In the genomic region with DNA sequence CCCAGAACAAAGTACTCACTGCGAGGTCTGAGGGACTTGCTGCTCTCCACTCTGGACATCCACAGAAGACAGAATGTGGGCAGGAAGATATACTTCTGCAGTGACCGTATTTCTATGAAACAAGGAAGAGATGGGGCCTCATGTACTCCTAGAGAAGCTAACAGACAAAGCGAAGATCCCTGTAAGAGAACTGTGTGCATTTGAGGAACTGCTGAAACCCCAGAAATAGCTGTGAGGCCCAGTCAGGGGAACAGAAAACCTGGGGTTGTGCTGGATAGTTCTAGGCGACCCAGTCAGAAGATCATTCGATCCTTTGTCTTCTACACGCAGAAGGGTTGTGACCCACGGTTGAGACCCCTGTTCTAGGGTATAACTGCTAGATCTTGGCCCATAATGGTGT, we compare ENCODE assay signal across 24 mouse cellular contexts.
DNase-seq lines count a peak whose midpoint lies in the region; ATAC-seq and TF ChIP-seq lines count a peak whose summit lies in the region.
"Had no signal": no experiment of that assay in that cellular context is flagged by ENCODE, and none has a peak within 500 bp of the region (broad histone marks: within the 10 kb centered on the region; RNA-seq: fewer than 3 reads in every experiment).

No protein-coding gene starts in this region.

- H3K4me1 ChIP-seq in CH12.LX (ENCODE audit: control insufficient read depth in 1 of 2, insufficient read depth in 2 of 2): peaks cover 0 to 20% of the 10 kb centered on the region in 2 experiments; a peak in 2 of 4 replicates
- H3K4me1 ChIP-seq in MEL (ENCODE audit: control insufficient read depth in 1 of 2, insufficient read depth in 2 of 2, low read length in 2 of 2): no peaks in the 10 kb centered on the region
- peaks cover 3% of the 10 kb centered on the region for H3K4me1 ChIP-seq in forebrain, embryonic 14.5 days (ENCODE audit: control insufficient read depth, insufficient read depth, low read length)
- H3K4me1 ChIP-seq: embryonic facial prominence, embryonic 12.5 days; midbrain, embryonic 12.5 days had no signal

- H3K4me2 ChIP-seq in CH12.LX (ENCODE audit: insufficient read depth, low read depth, poor library complexity, severe bottlenecking): no peak overlapping the region
- H3K4me2 ChIP-seq in forebrain, embryonic 14.5 days (ENCODE audit: low read length): no peak overlapping the region
- H3K4me2 ChIP-seq: embryonic facial prominence, embryonic 12.5 days; heart, embryonic 15.5 days; limb, embryonic 12.5 days; midbrain, embryonic 12.5 days had no signal

- dilution Hi-C loops in CH12.LX (cut with MboI; ENCODE audit: extremely low pct_ligation_motif_present, extremely low pct_unique_long_range_greater_than_20kb, low sequenced_read_pairs): no loop called here

- no peak for TF ChIP-seq POLR2A in CH12.LX (IDR thresholded peaks at IDR 0.05; ENCODE audit: low read depth, low read length)
- TF ChIP-seq POLR2A in MEL (IDR thresholded peaks at IDR 0.05; ENCODE audit: control insufficient read depth in 1 of 2, insufficient read depth in 1 of 2, low read depth in 1 of 2, low read length in 2 of 2, poor library complexity in 1 of 2): no peak

- TF ChIP-seq EP300 in CH12.LX (IDR thresholded peaks at IDR 0.05; ENCODE audit: low read length) (no peak), MEL (IDR thresholded peaks at IDR 0.05; ENCODE audit: low read depth in 1 of 2, low read length in 2 of 2) (no peak)

- H3K9me3 ChIP-seq in CH12.LX (replicated peaks; ENCODE audit: low read length): no peaks in the 10 kb centered on the region
- H3K9me3 ChIP-seq in MEL (replicated peaks; ENCODE audit: insufficient read depth, low read length): no peaks in the 10 kb centered on the region
- H3K9me3 ChIP-seq in forebrain, embryonic 14.5 days (replicated peaks; ENCODE audit: control insufficient read depth, low read length): no peaks in the 10 kb centered on the region
- H3K9me3 ChIP-seq: embryonic facial prominence, embryonic 12.5 days; heart, embryonic 15.5 days; limb, embryonic 12.5 days; midbrain, embryonic 12.5 days had no signal

- ATAC-seq in granulocyte monocyte progenitor cell, adult 5-6 weeks (replicated peaks; ENCODE audit: poor library complexity, severe bottlenecking): peak; percentile 91
- ATAC-seq in megakaryocyte progenitor cell, adult 5-6 weeks (replicated peaks; ENCODE audit: poor library complexity): peak; percentile 88
- no peak for ATAC-seq in forebrain, embryonic 14.5 days
- ATAC-seq: hindbrain, embryonic 16.5 days; intestine, embryonic 16.5 days; lung, postnatal 0 days had no signal

- H3K36me3 ChIP-seq in CH12.LX (replicated peaks in 1 of 2; ENCODE audit: control insufficient read depth in 1 of 2, insufficient read depth in 1 of 2, low read length in 1 of 2) (no peaks in the 10 kb centered on the region), MEL (ENCODE audit: control insufficient read depth in 1 of 2, insufficient read depth in 2 of 2, low read length in 2 of 2) (no peaks in the 10 kb centered on the region)
- no peaks in the 10 kb centered on the region for H3K36me3 ChIP-seq in forebrain, embryonic 14.5 days (ENCODE audit: control insufficient read depth, insufficient read depth, low read length)
- H3K36me3 ChIP-seq: embryonic facial prominence, embryonic 12.5 days; heart, embryonic 15.5 days; limb, embryonic 12.5 days; midbrain, embryonic 12.5 days had no signal

- peak; percentile 21 for DNase-seq in CH12.LX (ENCODE audit: extremely low read depth)
- DNase-seq in MEL (ENCODE audit: low read depth, low spot score): peak; percentile 5
- DNase-seq in forebrain, embryonic 14.5 days (ENCODE audit: low spot score): no peak
- no peak for DNase-seq in right cerebral cortex, adult 18-20 months
- no peak for DNase-seq in heart, postnatal 25 days (ENCODE audit: low spot score)
- DNase-seq: adrenal gland, postnatal 14 days; cerebellum, adult 11 months; cerebellum, postnatal 10 days; gastrocnemius, postnatal 36 days; heart, postnatal 4 days; kidney, adult 9 months; kidney, postnatal 25 days; right cerebral cortex, postnatal 25 days; spleen, adult 18-20 months had no signal

- H3K27ac ChIP-seq in CH12.LX (ENCODE audit: insufficient read depth, low read depth): no peak overlapping the region
- no peak overlapping the region; the same call in 1 of the 2 replicates for H3K27ac ChIP-seq in MEL (ENCODE audit: control insufficient read depth, low read depth, low read length)
- H3K27ac ChIP-seq in forebrain, embryonic 14.5 days (ENCODE audit: low read depth, low read length): no peak overlapping the region
- H3K27ac ChIP-seq: embryonic facial prominence, embryonic 12.5 days; heart, embryonic 15.5 days; limb, embryonic 12.5 days; liver, embryonic 14.5 days; midbrain, embryonic 12.5 days had no signal

- in situ Hi-C loops in CH12.LX (cut with MboI; ENCODE audit: low pct_ligation_motif_present, low pct_unique_long_range_greater_than_20kb, low sequenced_read_pairs): no loop called here

- H3K9ac ChIP-seq in CH12.LX (ENCODE audit: insufficient read depth, low read depth) (no peak overlapping the region), MEL (ENCODE audit: control insufficient read depth, low read depth, low read length, poor library complexity, severe bottlenecking) (no peak overlapping the region)
- H3K9ac ChIP-seq in forebrain, embryonic 14.5 days (ENCODE audit: low read length): no peak overlapping the region
- H3K9ac ChIP-seq: embryonic facial prominence, embryonic 12.5 days; heart, embryonic 15.5 days; limb, embryonic 12.5 days; liver, embryonic 14.5 days; midbrain, embryonic 12.5 days had no signal

- intact Hi-C loops in heart, postnatal 25 days (cut with DNase I): loop anchor here (5.0 kb wide), 1 partner anchor 87 kb away; no protein-coding TSS in a partner anchor

- no peaks in the 10 kb centered on the region for H3K27me3 ChIP-seq in CH12.LX (replicated peaks)
- no peaks in the 10 kb centered on the region for H3K27me3 ChIP-seq in MEL (ENCODE audit: control insufficient read depth in 1 of 2, insufficient read depth in 2 of 2, low read length in 2 of 2)
- no peaks in the 10 kb centered on the region for H3K27me3 ChIP-seq in forebrain, embryonic 14.5 days (replicated peaks; ENCODE audit: control insufficient read depth, insufficient read depth, low read length)
- H3K27me3 ChIP-seq: embryonic facial prominence, embryonic 12.5 days; heart, embryonic 15.5 days; limb, embryonic 12.5 days; midbrain, embryonic 12.5 days had no signal

- H3K79me2 ChIP-seq in CH12.LX (replicated peaks; ENCODE audit: control insufficient read depth, extremely low read depth, insufficient read depth, poor library complexity, severe bottlenecking) (no peaks in the 10 kb centered on the region), MEL (ENCODE audit: control insufficient read depth, insufficient read depth, low read length, poor library complexity) (no peaks in the 10 kb centered on the region)

- TF ChIP-seq CTCF in CH12.LX (conservative IDR thresholded peaks at IDR 0.05 in 1 of 2, IDR thresholded peaks at IDR 0.05 in 1 of 2; ENCODE audit: low read depth in 2 of 2, low read length in 2 of 2) (no peak), MEL (IDR thresholded peaks at IDR 0.05 in 2 of 3, conservative IDR thresholded peaks at IDR 0.05 in 1 of 3; ENCODE audit: control insufficient read depth in 1 of 3, insufficient read depth in 1 of 3, low read depth in 2 of 3, low read length in 3 of 3, poor library complexity in 1 of 3, severe bottlenecking in 1 of 3) (no peak)

- 94% methylated on average over 7 of the region's 7 CpGs for WGBS in forebrain, embryonic 14.5 days

- no peak overlapping the region for H3K4me3 ChIP-seq in CH12.LX (replicated peaks in 1 of 3; ENCODE audit: low read depth in 2 of 3, low read length in 2 of 3, poor library complexity in 1 of 3)
- H3K4me3 ChIP-seq in MEL (ENCODE audit: control insufficient read depth in 1 of 2, insufficient read depth in 1 of 2, low read depth in 2 of 2, low read length in 2 of 2): no peak overlapping the region
- no peak overlapping the region for H3K4me3 ChIP-seq in forebrain, embryonic 14.5 days (ENCODE audit: low read depth, low read length)
- H3K4me3 ChIP-seq: embryonic facial prominence, embryonic 12.5 days; heart, embryonic 15.5 days; limb, embryonic 12.5 days; midbrain, embryonic 12.5 days had no signal

- no peak for TF ChIP-seq RAD21 in CH12.LX (IDR thresholded peaks at IDR 0.05; ENCODE audit: low read depth, low read length)
- no peak for TF ChIP-seq RAD21 in MEL (IDR thresholded peaks at IDR 0.05; ENCODE audit: low read depth, low read length)

TF ChIP-seq in CH12.LX, 34 proteins besides CTCF, POLR2A, EP300 and RAD21 (continues in another document):
- TF ChIP-seq ZNF384 (IDR thresholded peaks at IDR 0.05; ENCODE audit: low read depth, low read length) (no peak), ZKSCAN1 (IDR thresholded peaks at IDR 0.05; ENCODE audit: borderline replicate concordance, low read depth, low read length) (no peak), CHD1 (IDR thresholded peaks at IDR 0.05; ENCODE audit: low read depth, low read length) (no peak), CHD2 (IDR thresholded peaks at IDR 0.05; ENCODE audit: low read length) (no peak), ETS1 (conservative IDR thresholded peaks at IDR 0.05; ENCODE audit: low read depth, low read length) (no peak), USF2 (conservative IDR thresholded peaks at IDR 0.05; ENCODE audit: low read depth, low read length) (no peak), E2F4 (IDR thresholded peaks at IDR 0.05; ENCODE audit: insufficient replicate concordance, low read depth, low read length) (no peak), JUN (IDR thresholded peaks at IDR 0.05; ENCODE audit: insufficient read depth, low read depth, low read length) (no peak), POLR2AphosphoS2 (IDR thresholded peaks at IDR 0.05; ENCODE audit: low read depth, low read length) (no peak), MYC (IDR thresholded peaks at IDR 0.05; ENCODE audit: low read depth, low read length) (no peak), SIN3A (IDR thresholded peaks at IDR 0.05; ENCODE audit: low read length) (no peak)

TF ChIP-seq in MEL, 35 proteins besides CTCF, POLR2A, EP300 and RAD21 (continues in another document):
- no peak for TF ChIP-seq MAZ (IDR thresholded peaks at IDR 0.05; ENCODE audit: low read depth, low read length)
- no peak for TF ChIP-seq KAT2A (conservative IDR thresholded peaks at IDR 0.05; ENCODE audit: low read depth, low read length)
- TF ChIP-seq MEF2A (IDR thresholded peaks at IDR 0.05; ENCODE audit: extremely low read depth, insufficient replicate concordance, low read depth, low read length, poor library complexity, severe bottlenecking): no peak
- TF ChIP-seq CHD2 (IDR thresholded peaks at IDR 0.05; ENCODE audit: low read length): no peak
- TF ChIP-seq UBTF (IDR thresholded peaks at IDR 0.05; ENCODE audit: borderline replicate concordance, insufficient read depth, low read depth, low read length): no peak
- TF ChIP-seq MAX (IDR thresholded peaks at IDR 0.05; ENCODE audit: low read length): no peak
- no peak for TF ChIP-seq MYC (IDR thresholded peaks at IDR 0.05; ENCODE audit: low read depth, low read length)
- TF ChIP-seq TCF12 (IDR thresholded peaks at IDR 0.05; ENCODE audit: low read depth, low read length): no peak
- no peak for TF ChIP-seq CHD1 (IDR thresholded peaks at IDR 0.05; ENCODE audit: low read depth, low read length)
- no peak for TF ChIP-seq SMC3 (IDR thresholded peaks at IDR 0.05; ENCODE audit: low read depth, low read length)
- no peak for TF ChIP-seq NRF1 (IDR thresholded peaks at IDR 0.05; ENCODE audit: insufficient read depth, low read depth, low read length, poor library complexity, severe bottlenecking)

Comparison
In these comparisons a context has a peak if more than half of its experiments do, and no peak if none do; other contexts are left out.
1. DNase-seq: peak in CH12.LX (single experiment) and MEL (single experiment); none in forebrain, embryonic 14.5 days (single experiment), right cerebral cortex, adult 18-20 months (single experiment) and heart, postnatal 25 days (single experiment).